Mouse (Mus musculus) heart, postnatal 36 days (tissue): ENCODE measurements at regions not wholly inside any gene's neighbourhood (a gene's known extent, or its start where the extent isn't known, plus 50 kb on each side); places are given as distances from the start of the nearest gene placed in this dataset.

Experiments
- DNase-seq, 2 experiments: peaks; one replicate each; pipeline ENCODE4 v3.0.0; 2021 to 2022
- intact Hi-C: fragments of 180-260 bp; cut with DNase I; formaldehyde crosslinking; loops from one replicate; pipeline ENCODE4 v1.15.1; 2025

DNA sequence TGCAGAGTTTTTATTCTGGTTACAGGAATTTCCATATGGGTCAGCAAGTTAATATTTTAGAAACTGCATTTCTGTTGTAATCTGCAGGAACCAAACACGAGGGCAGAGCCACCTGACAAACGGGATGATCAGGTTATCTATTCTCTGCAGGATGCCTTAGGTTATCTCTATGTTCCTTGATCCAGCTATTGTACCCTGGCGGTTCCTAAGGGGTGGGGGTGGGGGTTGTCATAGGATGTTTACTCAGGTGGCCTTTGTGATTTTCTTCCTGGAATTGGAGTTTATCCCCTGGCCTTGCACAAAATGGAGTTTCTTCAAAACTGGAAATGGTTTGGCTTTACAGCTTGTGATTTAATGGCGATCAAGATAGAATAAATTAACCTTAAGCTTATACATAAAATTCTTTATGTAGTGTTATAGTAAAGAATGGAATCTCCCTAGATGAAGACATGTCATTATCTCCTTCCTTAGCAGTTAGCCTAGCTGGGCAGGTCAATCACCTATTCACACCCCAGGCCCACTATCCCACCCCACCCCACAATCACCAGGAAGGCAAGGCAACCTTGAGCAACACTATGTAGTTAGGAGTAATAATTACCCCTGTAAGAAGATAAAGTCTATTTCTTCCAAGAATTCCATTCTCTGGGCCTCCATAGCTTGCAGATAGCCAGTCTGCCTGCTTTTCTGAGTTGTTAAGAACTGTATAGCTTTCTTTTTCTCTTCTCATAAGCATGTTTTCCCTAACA, 192.3 kb upstream of the B430218F22Rik start:
- DNase-seq, result no peak
- intact Hi-C loops, result no loop called here

GRCm38 (mm10) chr13:118208146-118208545, 178.3 kb upstream of the B430218F22Rik start:
- no peak for DNase-seq
- intact Hi-C loops, result no loop called here

DNA sequence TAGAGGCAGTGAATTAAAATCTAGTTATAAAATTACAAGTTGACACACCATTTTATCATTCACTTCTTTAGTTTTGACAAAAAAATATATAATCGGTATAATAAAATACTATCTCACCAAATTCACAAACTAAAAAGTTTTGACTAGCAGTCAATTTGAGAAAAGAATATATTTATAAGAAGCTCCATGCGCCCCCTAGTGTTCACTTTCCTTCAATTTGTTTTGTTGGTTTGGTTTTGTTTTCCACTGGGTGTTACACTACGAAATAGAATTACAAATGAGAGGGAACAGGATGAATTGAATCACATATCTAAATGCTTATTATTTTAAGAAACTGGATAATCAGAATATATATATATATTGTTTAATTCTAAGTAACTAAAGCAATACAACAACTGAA, 159.1 kb upstream of the B430218F22Rik start:
- peak in 1 of 2 experiments; percentile 2 for DNase-seq
- intact Hi-C loops, result loop anchor here (2.0 to 5.0 kb wide), 4 partner anchors 565 to 895 kb away; partner anchors contain the start of gene Hcn1

DNA sequence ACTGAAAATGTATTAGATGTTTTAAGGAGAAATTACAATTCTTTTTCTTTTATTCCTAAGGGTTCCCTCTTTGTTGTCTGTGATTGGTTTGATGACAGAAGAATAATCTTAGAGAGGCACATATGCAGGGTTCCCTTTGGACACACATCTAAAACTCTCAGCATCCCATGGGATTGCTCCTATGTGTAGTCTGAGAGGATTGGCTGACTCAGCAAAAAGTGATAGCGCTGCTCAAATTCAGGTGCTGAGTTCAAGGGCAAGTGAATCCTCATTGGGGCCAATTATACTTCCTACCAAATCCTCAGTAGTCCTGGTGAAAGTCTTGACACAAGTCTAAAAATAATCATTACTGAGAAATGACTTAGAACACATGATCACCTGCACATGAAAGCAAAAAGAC, 148.5 kb upstream of the B430218F22Rik start:
- intact Hi-C loops, result no loop called here
- no peak for DNase-seq

DNA sequence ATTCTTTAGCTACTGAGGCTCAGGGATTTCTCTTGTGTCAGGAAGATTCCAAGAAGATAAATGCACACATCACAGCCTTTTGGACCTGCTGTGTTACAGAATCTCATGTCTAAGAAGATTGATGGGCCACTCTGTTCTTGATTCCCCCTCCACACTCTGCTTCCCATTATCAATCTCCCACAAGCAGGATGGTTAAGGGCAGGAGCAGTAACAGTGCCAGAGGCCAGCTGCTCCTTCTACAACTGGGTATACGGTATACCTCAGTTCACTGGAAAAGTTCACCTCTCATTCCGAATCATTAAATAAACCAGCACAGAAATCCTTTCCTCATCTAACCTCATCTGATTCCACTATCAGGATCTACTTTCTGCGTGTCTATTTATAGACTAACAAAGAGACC, 141.8 kb upstream of the B430218F22Rik start:
- no peak for DNase-seq
- intact Hi-C loops, result no loop called here

- intact Hi-C loops, result no loop called here
- no peak for DNase-seq
Observed at GRCm38 (mm10) chr13:118245546-118245945, 140.9 kb upstream of the B430218F22Rik start.

DNA sequence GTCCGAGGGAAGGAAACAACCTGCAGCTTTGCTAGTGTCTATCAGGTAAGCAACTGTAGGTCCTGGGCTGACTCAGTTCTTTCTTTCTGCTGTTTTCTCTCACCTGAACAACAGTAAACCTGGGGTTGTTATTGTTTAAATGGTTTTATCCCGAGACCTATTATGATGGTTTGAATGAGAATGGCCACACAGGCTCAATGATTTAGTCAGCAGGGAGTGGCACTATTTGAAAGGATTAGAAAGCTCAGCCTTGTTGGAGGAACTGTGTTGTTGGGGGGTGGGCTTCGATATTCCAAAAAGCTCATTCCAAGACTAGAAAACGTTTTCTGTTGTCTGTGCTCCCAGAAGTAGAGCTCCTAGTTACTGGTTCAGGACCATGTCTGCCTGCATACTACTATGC, 126.8 kb upstream of the B430218F22Rik start:
- intact Hi-C loops, result no loop called here
- DNase-seq, result no peak

GRCm38 (mm10) chr13:118262971-118263370, 123.5 kb upstream of the B430218F22Rik start:
- intact Hi-C loops, result no loop called here
- DNase-seq, result no peak

GRCm38 (mm10) chr13:118265763-118266520, 120.5 kb upstream of the B430218F22Rik start:
- intact Hi-C loops, result no loop called here

DNA sequence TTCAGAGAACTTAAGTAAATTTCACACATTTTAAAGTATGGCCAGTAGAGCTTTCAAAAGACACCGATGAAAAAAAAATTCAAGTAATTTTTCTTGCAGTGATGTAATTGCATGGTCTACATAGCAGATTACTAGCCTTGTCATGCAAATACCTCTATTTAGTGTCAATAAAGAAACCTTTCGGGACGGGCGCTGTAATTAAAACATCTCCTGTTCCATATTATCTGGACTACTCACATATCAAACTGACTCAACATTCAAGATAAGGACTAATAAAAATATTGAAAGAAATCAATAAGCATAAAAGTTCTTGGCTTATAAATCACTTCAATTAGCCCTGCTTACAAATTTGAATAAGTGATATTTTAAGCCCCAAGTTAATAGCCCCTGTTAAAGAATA, 113.5 kb upstream of the B430218F22Rik start:
- no peak for DNase-seq
- intact Hi-C loops, result no loop called here

More at GRCm38 (mm10) chr13:118265763-118266520, 120.5 kb upstream of the B430218F22Rik start:
- no peak for DNase-seq

DNA sequence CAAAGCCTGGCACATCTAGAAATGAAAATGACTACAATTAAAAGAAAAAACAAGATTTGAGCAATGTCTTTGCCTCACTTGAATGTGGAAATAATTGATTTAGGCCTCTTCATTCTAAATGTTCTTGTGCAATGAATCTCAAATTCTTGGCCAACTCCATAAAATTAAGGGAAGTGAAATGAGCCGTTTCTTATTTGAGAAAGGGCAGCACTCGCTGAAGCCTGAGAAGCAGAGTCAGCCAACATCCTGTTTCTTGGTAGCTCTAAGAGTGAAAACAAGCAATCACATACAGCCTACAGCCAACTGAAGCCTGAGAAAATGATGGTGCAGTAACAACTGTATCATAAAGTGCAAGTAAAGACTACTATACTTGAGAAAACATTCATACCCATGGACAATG, 105.5 kb upstream of the B430218F22Rik start:
- no peak for DNase-seq
- intact Hi-C loops, result no loop called here

DNA sequence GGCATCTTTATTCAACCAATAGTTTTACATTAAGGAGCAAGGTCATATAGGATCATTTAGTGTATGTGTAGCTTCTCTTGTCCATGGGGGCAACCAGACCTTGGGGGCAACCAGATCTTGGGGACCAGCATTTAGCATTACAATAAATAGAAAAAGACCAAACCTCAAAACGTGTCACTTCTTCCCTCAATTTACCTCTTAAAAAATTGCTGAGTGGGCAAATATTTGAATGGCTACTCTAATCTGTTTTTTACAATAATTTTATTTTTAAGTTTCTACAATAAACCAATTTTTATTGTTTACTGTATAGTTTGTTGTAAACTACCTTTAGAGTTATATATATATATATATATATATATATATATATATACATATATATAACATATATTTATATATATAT, 92.7 kb upstream of the B430218F22Rik start:
- intact Hi-C loops, result no loop called here

GRCm38 (mm10) chr13:118310080-118310479, 76.3 kb upstream of the B430218F22Rik start:
- intact Hi-C loops, result no loop called here
- DNase-seq, result no peak

More for the DNA sequence above, 92.7 kb upstream of the B430218F22Rik start:
- no peak for DNase-seq

DNA sequence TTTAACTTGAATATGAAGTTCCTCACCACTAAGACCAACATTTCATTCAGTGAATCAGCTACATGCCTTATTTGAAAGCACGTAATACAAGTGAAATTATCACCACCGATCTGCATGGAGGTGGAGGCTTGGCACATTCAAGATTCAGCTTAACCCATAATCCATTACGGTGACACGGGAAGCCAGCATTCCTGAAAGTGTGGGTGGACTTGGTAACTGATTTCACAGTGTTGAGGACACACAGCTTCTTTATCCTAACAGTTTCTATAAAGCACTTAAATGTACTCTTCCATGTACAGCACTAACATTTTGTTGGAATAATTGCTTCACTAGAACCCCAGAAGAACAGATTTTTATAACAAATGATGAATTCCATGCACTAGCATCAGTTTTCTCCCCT, 72.8 kb upstream of the B430218F22Rik start:
- intact Hi-C loops, result no loop called here
- no peak for DNase-seq
